Mouse (Mus musculus): ENCODE results near the gene Myo19.
"Not testable (repeated sequence)": the region's sequence is repeated elsewhere in the genome, so short reads cannot be mapped to it uniquely, and the experiment has no call there.

The Myo19 gene

GRCm38 (mm10) chr11:84879772-84880464 lies at the start of gene Myo19, which contains the start of gene Pigw:
Gene Myo19, plus strand, starts transcription at chr11:84880148.
Gene Pigw, minus strand, starts transcription at chr11:84880285.
- DNase-seq (ENCODE audit: low spot score in 2 of 2) = peak; percentile 79 to 81

- no peak for DNase-seq (ENCODE audit: low spot score in 2 of 2)
Measured at GRCm38 (mm10) chr11:84839330-84839729, 40.6 kb upstream of the Myo19 start.

DNA sequence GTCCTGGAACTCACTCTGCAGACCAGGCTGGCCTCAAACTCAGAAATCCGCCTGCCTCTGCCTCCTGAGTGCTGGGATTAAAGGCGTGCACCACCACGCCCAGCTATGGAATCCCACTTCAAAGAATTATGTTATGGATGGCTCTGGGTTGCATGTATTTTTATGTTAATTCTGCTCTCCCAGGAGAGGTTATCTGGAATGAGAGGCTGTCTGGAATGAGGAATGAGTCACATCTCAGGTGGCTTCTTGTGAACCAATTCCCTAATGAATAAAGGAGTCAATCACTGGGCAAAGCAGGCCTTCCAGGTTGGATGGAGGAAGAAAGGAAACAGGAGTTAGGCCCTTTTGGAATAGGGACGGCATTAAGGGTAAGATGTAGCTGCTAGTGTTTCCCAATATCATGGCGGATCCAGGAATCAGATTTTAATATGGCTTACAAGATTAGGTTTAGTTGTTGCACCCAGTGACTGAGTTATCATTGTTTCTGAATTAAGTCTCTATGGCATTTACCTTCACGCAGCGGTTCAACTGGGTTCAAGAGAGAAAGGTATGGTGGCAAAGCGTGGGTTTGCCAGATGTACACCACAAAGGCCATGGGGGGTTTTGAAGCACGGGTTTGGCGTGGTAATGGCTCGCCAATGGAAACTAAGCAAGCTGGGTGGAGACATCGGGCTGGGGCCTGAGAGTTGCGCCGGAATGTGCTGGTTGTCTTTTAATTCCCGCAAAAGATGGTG lies 33.0 kb upstream of the Myo19 start:
- no peak for DNase-seq (ENCODE audit: low spot score in 2 of 2)

- no peak for DNase-seq (ENCODE audit: low spot score in 2 of 2)
Measured at GRCm38 (mm10) chr11:84847475-84848090, 32.4 kb upstream of the Myo19 start.

DNA sequence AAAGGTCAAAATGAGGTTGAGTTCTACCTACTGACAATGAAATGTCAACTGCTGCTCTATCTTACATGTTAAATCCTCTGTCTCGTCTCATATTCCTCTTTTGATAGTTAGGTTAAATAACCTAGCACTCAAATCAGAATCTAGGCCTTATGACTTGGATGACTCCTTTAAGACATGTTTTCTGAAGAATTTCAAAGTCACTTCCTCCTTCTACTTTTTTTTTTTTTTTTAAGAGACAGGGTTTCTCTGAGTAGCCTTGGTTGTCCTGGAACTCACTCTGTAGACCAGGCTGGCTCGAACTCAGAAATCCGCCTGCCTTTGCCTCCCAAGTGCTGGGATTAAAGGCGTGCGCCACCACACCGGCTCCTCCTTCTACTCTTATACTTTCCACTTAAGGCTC lies 24.7 kb upstream of the Myo19 start:
- no peak for DNase-seq (ENCODE audit: low spot score in 2 of 2)

DNA sequence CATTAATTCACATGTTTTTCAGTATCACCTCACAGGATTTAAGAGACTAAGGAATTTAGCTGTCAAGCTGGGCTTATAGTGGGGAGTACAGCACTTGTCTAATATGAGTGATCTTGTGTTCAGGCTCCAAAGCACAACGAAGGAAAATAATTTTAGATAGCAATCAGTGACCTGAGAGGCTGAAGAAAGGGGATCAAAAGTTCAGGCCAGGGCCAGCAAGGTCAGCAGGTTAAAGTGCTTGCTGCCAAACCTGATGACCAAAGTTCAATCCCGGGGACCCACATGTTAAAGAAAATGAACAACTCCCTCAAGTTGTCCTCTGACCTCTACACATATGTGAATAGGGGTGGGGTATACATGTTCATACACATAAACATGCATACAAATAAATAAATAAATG lies 14.7 kb upstream of the Myo19 start:
- DNase-seq (ENCODE audit: low spot score in 2 of 2) = no peak

DNA sequence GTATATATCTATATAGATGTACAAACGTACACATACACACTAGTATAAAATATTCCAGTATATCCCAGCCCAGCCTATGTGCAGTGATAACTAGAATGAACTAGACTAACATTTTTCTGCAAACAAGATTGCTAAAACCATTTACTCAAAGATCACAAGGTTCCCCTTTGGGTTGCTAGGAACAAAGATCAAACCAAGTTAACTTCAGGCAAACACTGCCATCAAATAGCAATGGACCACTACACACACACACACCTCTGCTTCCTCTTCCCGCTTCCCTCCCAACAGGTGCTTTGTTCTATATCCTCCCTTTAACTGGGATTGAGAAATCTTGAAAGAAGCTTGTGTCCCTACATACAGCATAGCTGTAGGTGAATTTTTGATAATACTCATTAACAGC lies 12.4 kb upstream of the Myo19 start:
- DNase-seq (ENCODE audit: low spot score in 2 of 2) = no peak

DNA sequence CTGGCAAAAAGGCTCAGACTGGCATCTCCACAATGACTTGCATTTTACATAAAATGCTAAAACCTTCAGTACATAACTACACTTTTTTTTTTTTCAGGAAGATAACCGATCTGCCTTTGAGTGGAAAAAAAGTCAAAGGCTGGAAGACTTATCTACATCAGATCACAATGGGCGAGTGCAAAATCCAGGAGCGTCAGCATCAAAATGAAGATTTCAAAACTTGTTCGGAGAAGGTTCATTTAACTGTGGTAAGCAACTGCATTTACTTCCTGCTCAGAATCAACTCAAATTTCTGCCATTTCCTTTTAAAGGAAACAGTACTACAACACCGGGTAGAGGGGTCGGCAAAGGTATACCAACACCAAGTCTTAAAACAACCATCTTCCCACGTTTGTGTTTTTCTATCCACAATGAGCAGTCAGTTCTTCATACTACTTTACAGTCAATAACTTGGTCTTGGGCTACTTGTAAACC lies 11.1 kb upstream of the Myo19 start:
- peak in 1 of 2 experiments; percentile 23 for DNase-seq (ENCODE audit: low spot score in 2 of 2)

- peak; percentile 91 to 94 for DNase-seq (ENCODE audit: low spot score in 2 of 2)
Measured at GRCm38 (mm10) chr11:84869537-84870232, 10.3 kb upstream of the Myo19 start.

DNA sequence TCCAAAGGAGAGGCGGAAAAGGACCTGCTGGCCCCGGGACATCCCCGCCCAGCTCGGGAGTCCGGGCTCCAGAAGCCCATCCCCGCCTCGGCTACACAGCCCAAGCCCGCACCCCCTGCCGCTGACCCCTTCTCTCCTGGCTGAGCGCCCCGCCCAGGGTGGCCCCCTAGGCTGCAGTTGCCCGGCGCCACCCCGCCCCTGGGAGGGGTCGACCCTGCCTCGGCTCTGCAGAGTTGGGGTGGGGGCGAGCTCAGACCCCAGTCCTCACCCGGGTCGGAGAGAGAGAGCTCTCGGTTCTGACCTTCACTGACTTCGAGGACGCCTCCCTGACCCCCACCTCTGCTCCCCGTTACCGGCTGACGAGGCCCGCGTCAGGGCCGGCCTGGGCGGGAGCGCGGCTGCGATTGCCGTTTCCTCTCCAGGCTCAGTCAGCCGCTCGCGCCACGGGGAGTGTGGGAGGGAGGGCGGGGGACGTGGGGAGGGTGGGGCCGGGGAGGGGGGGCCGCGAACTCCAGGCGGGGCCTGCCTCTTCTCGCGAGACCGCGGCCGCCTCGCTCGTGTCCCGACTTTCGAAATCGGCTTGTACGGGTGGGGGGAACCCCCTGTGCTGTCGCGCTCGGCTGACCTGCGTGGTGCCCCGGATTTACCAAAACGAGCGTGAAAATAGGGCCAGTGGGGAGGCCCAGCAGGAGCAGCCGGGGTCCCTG lies 9.5 kb upstream of the Myo19 start, which contains the start of gene Ggnbp2:
Ggnbp2 (minus strand) TSS at position 481 of the 707 bp plus-strand sequence.
- DNase-seq (ENCODE audit: low spot score in 2 of 2) = peak; percentile 95 to 96

GRCm38 (mm10) chr11:84871046-84871445 lies 8.9 kb upstream of the Myo19 start:
- no peak for DNase-seq (ENCODE audit: low spot score in 2 of 2)

- no peak for DNase-seq (ENCODE audit: low spot score in 2 of 2)
Measured at GRCm38 (mm10) chr11:84871548-84872069, 8.3 kb upstream of the Myo19 start.

GRCm38 (mm10) chr11:84873042-84873833 lies 6.7 kb upstream of the Myo19 start:
- peak in 1 of 2 experiments; percentile 54 for DNase-seq (ENCODE audit: low spot score in 2 of 2)

DNA sequence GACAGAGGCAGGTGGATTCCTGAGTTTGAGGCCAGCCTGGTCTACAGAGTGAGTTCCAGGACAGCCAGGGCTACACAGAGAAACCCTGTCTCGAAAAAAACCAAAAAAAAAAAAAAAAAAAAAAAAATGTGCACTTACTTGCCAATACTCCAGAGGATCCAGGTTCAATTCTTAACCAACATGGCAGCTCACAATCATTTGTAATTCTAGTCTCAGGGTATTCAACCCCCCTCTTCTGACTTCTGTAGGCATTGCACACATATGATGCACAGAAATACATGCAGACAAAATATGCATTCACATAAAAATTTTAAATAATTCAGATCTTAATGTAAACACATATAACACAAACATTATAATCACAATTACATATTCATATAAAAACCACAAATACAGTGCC lies 3.9 kb upstream of the Myo19 start:
- not testable (repeated sequence) for DNase-seq (ENCODE audit: low spot score in 2 of 2)

DNA sequence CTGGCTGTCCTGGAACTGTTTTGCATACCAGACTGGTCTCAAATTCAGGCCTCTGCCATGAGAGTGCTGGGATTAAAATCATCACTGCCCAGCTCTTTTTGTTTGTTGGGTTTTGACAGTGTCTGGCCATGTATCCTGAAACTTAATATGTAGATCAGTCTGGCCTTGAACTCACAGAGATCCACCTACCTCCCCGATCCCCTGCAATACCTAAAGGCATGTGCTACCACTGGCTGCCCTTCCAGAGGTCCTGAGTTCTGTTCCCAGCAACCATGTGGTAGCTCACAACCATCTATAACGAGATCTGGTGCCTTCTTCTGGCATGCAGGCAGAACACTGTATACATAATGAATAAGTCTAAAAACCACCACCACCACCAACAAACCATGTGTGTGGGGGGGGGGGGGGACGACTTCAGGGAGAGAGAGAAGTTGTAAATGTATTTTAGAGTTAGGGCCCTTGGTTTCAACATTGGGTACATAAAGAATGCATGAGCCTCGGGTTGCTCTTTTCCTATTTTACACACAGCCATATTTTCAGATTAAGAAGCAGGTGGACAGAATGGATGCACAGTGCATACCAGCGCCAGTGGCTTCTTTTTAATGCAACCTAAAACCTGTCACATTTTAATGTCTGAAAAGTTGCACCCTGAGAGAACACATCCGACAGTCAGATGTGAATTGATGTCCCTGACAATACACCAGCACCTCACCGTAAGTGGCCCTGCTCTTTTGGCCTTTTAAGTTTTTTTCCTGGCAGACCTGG lies 759 bp upstream of the Myo19 start:
- no peak for DNase-seq (ENCODE audit: low spot score in 2 of 2)

- DNase-seq (ENCODE audit: low spot score in 2 of 2) = peak; percentile 16 to 47
Measured at GRCm38 (mm10) chr11:84880465-84880961, 565 bp downstream of the Myo19 start.

- DNase-seq (ENCODE audit: low spot score in 2 of 2) = no peak
Measured at GRCm38 (mm10) chr11:84880971-84881370, 1.0 kb downstream of the Myo19 start.

DNA sequence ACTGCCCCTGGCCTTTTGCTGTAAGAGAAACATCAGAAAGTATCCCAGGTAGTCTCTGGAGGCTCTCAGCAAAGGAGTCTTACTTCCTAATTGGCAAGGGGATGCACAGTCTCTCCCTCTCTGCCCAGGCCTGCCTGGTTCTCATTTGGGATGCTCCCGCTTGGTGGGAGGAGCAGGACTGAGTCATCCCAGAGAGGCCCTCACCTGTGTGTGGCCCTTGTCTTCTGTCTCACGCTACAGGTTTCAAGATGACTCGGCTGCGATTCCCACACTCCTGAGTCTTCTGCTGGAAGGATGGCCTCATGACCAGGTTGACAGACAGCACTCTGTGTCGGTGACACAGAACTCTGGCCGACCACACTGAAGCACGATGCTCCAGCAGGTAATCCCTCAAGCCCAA lies 2.4 kb downstream of the Myo19 start:
- DNase-seq (ENCODE audit: low spot score in 2 of 2) = no peak

GRCm38 (mm10) chr11:84885238-84885637 lies 5.3 kb downstream of the Myo19 start:
- DNase-seq (ENCODE audit: low spot score in 2 of 2) = no peak

Data from spleen, postnatal 36 days (tissue).